Mouse (Mus musculus) cortical plate, adult 2 months (tissue): ENCODE data around the gene Arhgef7. TPM values are rescaled to one million over a fixed set of nuclear protein-coding genes. Genes with fewer than 3 reads are reported as not detected.

Experiments used
- H3K27ac ChIP-seq: fragments of 200-500 bp; 2 replicates; pipeline ENCODE4 v1.5.1; 2012; ENCODE audit warnings: low read length, control low read depth, inconsistent platforms; ENCODE audit not compliant: insufficient read depth
- H3K4me1 ChIP-seq: fragments of 200-500 bp; 2 replicates; pipeline ENCODE4 v1.6.1; 2011; ENCODE audit warnings: low read length; ENCODE audit not compliant: control insufficient read depth, insufficient read depth
- H3K4me3 ChIP-seq: fragments of 200-500 bp; 2 replicates; pipeline ENCODE4 v1.5.1; 2011; ENCODE audit warnings: mild to moderate bottlenecking, low read length, control low read depth; ENCODE audit not compliant: insufficient read depth
- CTCF ChIP-seq: fragments of 200-500 bp; IDR thresholded peaks from 2 replicates; pipeline ENCODE4 v1.5.1; 2011; ENCODE audit warnings: mild to moderate bottlenecking, control low read depth, low read length; ENCODE audit not compliant: insufficient read depth; ENCODE audit errors: extremely low read depth
- POLR2A ChIP-seq: fragments of 200-500 bp; IDR thresholded peaks from 2 replicates; pipeline ENCODE4 v1.6.1; 2011; ENCODE audit warnings: mild to moderate bottlenecking, low read length, control low read depth; ENCODE audit not compliant: insufficient read depth; ENCODE audit errors: extremely low read depth
- polyA plus RNA-seq: library from polyadenylated mRNA; depleted of rRNA; stranded (reverse); fragments of >200 nt; gene quantifications from 2 replicates; pipeline ENCODE4 v1.2.3, GENCODE M21; 2012; rRNA removed

The Arhgef7 gene
- 71.1 and 75.9 TPM in 2 replicates for polyA plus RNA-seq

- H3K27ac ChIP-seq, result peak within 1 kb of the TSS; percentile 86
- peak within 1 kb of the TSS; percentile 94 for H3K4me3 ChIP-seq
- TF ChIP-seq CTCF, result no peak
- 0 out of 2 replicates have a peak, but pooled peaks have one; percentile 14 for TF ChIP-seq POLR2A
- peaks cover 2% of the 10 kb centered on the region for H3K4me1 ChIP-seq
These were observed at the start of gene Arhgef7 for GRCm38 (mm10) chr8:11727651-11728481. Gene Arhgef7 (plus strand): TSS chr8:11727721.

- no peaks in the 10 kb centered on the region for H3K4me1 ChIP-seq
- no peak overlapping the region for H3K4me3 ChIP-seq
- no peak overlapping the region for H3K27ac ChIP-seq
- TF ChIP-seq CTCF, result no peak
- TF ChIP-seq POLR2A, result no peak
These were observed 43.0 kb upstream of the Arhgef7 start for GRCm38 (mm10) chr8:11684558-11684957.

- TF ChIP-seq CTCF (no peak), POLR2A (no peak)
- Histone ChIP-seq H3K27ac (no peak overlapping the region), H3K4me3 (no peak overlapping the region), H3K4me1 (no peaks in the 10 kb centered on the region)
These were observed 40.3 kb upstream of the Arhgef7 start for GRCm38 (mm10) chr8:11687251-11687650.

GRCm38 (mm10) chr8:11689945-11690344 is 37.6 kb upstream of the Arhgef7 start:
- no peak overlapping the region for H3K4me3 ChIP-seq
- H3K4me1 ChIP-seq, result no peaks in the 10 kb centered on the region
- TF ChIP-seq CTCF (no peak), POLR2A (no peak)
- no peak overlapping the region for H3K27ac ChIP-seq

GRCm38 (mm10) chr8:11691284-11691683 is 36.2 kb upstream of the Arhgef7 start:
- no peaks in the 10 kb centered on the region for H3K4me1 ChIP-seq
- no peak overlapping the region for H3K4me3 ChIP-seq
- H3K27ac ChIP-seq, result no peak overlapping the region
- TF ChIP-seq CTCF (no peak), POLR2A (no peak)

- Histone ChIP-seq H3K4me1 (no peaks in the 10 kb centered on the region), H3K4me3 (no peak overlapping the region)
- TF ChIP-seq CTCF (no peak), POLR2A (no peak)
These were observed 35.8 kb upstream of the Arhgef7 start for GRCm38 (mm10) chr8:11691761-11692160.

GRCm38 (mm10) chr8:11692455-11692854 is 35.1 kb upstream of the Arhgef7 start:
- Histone ChIP-seq H3K4me1 (no peaks in the 10 kb centered on the region), H3K4me3 (no peak overlapping the region), H3K27ac (no peak overlapping the region)
- TF ChIP-seq CTCF (no peak), POLR2A (no peak)

More at GRCm38 (mm10) chr8:11691761-11692160, 35.8 kb upstream of the Arhgef7 start:
- H3K27ac ChIP-seq, result no peak overlapping the region

GRCm38 (mm10) chr8:11693972-11694371 is 33.5 kb upstream of the Arhgef7 start:
- Histone ChIP-seq H3K4me1 (no peaks in the 10 kb centered on the region), H3K4me3 (no peak overlapping the region), H3K27ac (no peak overlapping the region)
- TF ChIP-seq POLR2A (no peak), CTCF (no peak)

- no peaks in the 10 kb centered on the region for H3K4me1 ChIP-seq
- TF ChIP-seq POLR2A, result no peak
- no peak overlapping the region for H3K4me3 ChIP-seq
- no peak overlapping the region for H3K27ac ChIP-seq
These were observed 31.3 kb upstream of the Arhgef7 start for GRCm38 (mm10) chr8:11696176-11696575.

GRCm38 (mm10) chr8:11697467-11697866 is 30.1 kb upstream of the Arhgef7 start:
- Histone ChIP-seq H3K4me1 (no peaks in the 10 kb centered on the region), H3K4me3 (no peak overlapping the region), H3K27ac (no peak overlapping the region)
- TF ChIP-seq CTCF (no peak), POLR2A (no peak)
